Mouse (Mus musculus) E14TG2a.4 (cell line): ENCODE data around the gene Trmt1.

ENCODE experiments used
- H3K27me3 ChIP-seq: 2 replicates; pipeline ENCODE4 v1.6.1; 2014; ENCODE audit warnings: low read length, control low read depth; ENCODE audit not compliant: insufficient read depth
- H3K36me3 ChIP-seq: 2 replicates; pipeline ENCODE4 v1.6.1; 2014; ENCODE audit warnings: low read length, control low read depth; ENCODE audit not compliant: insufficient read depth
- H3K4me1 ChIP-seq: replicated peaks from 2 replicates; pipeline ENCODE4 v1.6.1; 2014; ENCODE audit warnings: low read depth, low read length, control low read depth
- H3K4me3 ChIP-seq: replicated peaks from 2 replicates; pipeline ENCODE4 v1.5.1; 2014; ENCODE audit warnings: mild to moderate bottlenecking, low read length
- H3K9me3 ChIP-seq: 2 replicates; pipeline ENCODE4 v1.6.1; 2014; ENCODE audit warnings: low read length, control low read depth
- CTCF ChIP-seq: conservative IDR thresholded peaks from 2 replicates; pipeline ENCODE4 v1.5.1; 2014; ENCODE audit warnings: low read length
- NANOG ChIP-seq: IDR thresholded peaks from 2 replicates; pipeline ENCODE4 v1.6.1; 2014; ENCODE audit warnings: borderline replicate concordance, low read length, mixed read lengths
- POU5F1 ChIP-seq: IDR thresholded peaks from 2 replicates; pipeline ENCODE4 v1.6.1; 2014; ENCODE audit warnings: low read length, borderline replicate concordance

Trmt1 gene

DNA sequence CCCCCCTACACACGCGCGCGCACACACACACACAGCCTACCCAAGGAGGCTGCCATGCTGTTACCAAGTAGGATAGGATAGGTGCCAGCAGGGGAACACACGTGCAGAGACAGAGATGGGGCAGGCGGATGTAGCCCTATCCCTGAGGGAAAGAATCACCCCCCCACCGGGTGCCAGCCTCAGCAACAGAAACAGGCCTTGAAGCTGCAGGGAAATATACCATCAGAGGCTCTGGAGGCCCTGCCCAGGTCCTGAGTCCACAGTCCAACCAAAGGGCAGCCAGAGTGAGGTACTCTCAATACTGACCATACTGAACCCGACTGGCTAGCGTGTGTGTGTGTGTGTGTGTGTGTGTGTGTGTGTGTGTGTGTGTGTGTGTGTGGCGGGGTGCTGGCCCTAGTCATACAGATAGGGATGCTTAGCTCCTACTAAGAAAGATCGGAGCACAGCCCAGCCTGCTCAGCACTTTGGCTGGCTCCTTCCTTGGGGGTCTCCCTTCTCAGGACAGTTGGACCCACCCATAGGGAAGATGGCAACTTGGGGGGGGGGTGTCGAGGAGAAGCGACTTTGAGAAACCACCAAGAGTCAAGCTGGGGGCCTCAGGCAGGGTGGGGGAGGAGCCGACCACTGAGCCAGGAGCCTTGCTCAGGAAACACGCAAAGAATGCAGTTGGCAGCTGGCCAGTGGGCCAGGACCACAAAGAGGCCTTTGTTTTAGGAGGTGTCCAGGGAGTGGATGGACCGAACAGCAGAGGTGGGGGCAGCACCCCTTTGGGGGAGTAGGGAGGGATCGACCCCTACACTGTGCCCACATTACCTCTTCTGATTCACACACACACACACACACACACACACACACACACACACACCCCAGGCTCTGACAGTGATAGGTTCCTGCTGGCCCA lies 57.7 kb downstream of the Trmt1 start:
- Histone ChIP-seq H3K4me3 (0 out of 2 replicates have a peak overlapping the region, but pooled peaks have one; percentile 71), H3K9me3 (no peaks in the 10 kb centered on the region), H3K4me1 (peaks cover 64% of the 10 kb centered on the region), H3K27me3 (peaks cover 91% of the 10 kb centered on the region), H3K36me3 (no peaks in the 10 kb centered on the region)
- no peak for TF ChIP-seq CTCF
- no peak for TF ChIP-seq NANOG
- no peak for TF ChIP-seq POU5F1

DNA sequence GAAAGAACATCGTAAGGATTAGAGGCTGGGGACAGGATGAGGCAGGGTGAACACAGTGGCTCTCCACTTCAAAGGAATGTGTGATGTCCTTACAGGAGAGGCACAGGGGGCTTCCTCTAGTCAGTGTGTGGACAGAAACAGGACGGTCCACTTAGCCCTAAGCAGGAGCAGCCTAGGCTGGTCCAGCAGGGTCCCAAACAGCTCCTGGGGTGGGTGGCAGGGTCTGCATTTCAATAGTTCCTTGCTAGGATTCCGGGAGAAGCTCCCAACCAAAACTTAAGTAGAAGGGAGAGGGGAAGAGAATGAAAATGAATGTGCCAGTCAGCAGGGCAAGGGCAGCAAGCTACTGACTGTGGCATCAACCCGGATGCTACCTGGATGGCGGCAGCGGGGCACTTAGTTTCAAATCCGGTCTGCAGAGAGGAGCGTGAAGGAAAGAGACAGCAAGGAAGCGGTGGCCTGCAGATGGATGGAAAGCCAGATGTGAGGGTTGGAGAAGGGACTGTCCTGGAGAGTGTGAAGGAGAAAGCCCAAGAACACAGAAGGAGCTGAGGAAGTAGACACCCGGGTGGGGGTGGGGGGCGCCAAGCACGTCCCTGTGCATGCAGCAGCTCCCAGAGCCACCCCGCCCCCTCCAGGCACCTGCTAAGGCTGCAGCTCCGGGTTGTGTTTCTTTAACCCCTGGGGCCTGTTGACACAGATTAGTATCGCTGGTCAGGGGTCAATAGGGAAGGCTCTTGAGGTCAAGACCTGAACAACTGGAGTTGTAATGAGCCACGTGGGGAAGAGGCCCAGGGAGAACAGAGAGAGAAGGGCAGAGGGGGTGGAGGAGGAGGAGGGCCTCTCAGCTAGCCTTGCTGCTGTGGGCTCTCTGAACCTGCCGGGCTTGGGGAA lies 59.2 kb downstream of the Trmt1 start:
- no peak for TF ChIP-seq NANOG
- no peak for TF ChIP-seq POU5F1
- TF ChIP-seq CTCF = no peak
- H3K4me1 ChIP-seq = peaks cover 61% of the 10 kb centered on the region
- no peaks in the 10 kb centered on the region for H3K9me3 ChIP-seq
- no peaks in the 10 kb centered on the region for H3K36me3 ChIP-seq
- H3K27me3 ChIP-seq = peaks cover 91% of the 10 kb centered on the region
- no peak overlapping the region for H3K4me3 ChIP-seq
